Mouse (Mus musculus) neural tube, embryonic 13.5 days (tissue): Measurements from ENCODE around the gene Msi2. TPM values are rescaled to one million over a fixed set of nuclear protein-coding genes. Genes with fewer than 3 reads are reported as not detected.
A peak's percentile ranks its signal among the peaks of the same experiment; 100 is the strongest.

Source experiments
- ATAC-seq: fragments of 200-750 bp; cut with Nextera tagmentation; 2 replicates; pipeline ENCODE4 v1.8.0; 2017; ENCODE audit warnings: low read depth, mild to moderate bottlenecking, moderate TSS enrichment, moderate library complexity
- H3K27ac ChIP-seq: fragments of 300-500 bp; sonication (generic); replicated peaks from 2 replicates; pipeline ENCODE4 v1.5.1; 2015; ENCODE audit warnings: moderate library complexity, mild to moderate bottlenecking, inconsistent platforms
- H3K27me3 ChIP-seq: fragments of 300-500 bp; sonication (generic); 2 replicates; pipeline ENCODE4 v1.6.1; 2015; ENCODE audit warnings: mild to moderate bottlenecking, inconsistent platforms
- H3K36me3 ChIP-seq: fragments of 300-500 bp; sonication (generic); 2 replicates; pipeline ENCODE4 v1.6.1; 2015; ENCODE audit warnings: mild to moderate bottlenecking, inconsistent platforms
- H3K4me1 ChIP-seq: fragments of 300-500 bp; sonication (generic); replicated peaks from 2 replicates; pipeline ENCODE4 v1.6.1; 2015; ENCODE audit warnings: inconsistent platforms
- H3K4me2 ChIP-seq: fragments of 300-500 bp; sonication (generic); 2 replicates; pipeline ENCODE4 v1.6.1; 2015; ENCODE audit warnings: inconsistent platforms, mild to moderate bottlenecking, moderate library complexity
- H3K4me3 ChIP-seq: fragments of 300-500 bp; sonication (generic); 2 replicates; pipeline ENCODE4 v1.5.1; 2015; ENCODE audit warnings: mild to moderate bottlenecking, inconsistent platforms
- H3K9ac ChIP-seq: fragments of 300-500 bp; sonication (generic); 2 replicates; pipeline ENCODE4 v1.6.1; 2015; ENCODE audit warnings: moderate library complexity, mild to moderate bottlenecking, inconsistent platforms
- H3K9me3 ChIP-seq: fragments of 300-500 bp; sonication (generic); 2 replicates; pipeline ENCODE4 v1.6.1; 2016; ENCODE audit warnings: inconsistent platforms
- WGBS: fragments of 180-500 bp; shearing (Covaris S2); methylation state at CpG from one replicate; pipeline ENCODE4 v1.1.7; 2015; 5-methylcytosine and 5-hydroxymethylcytosine counted together
- polyA plus RNA-seq: library from polyadenylated mRNA; unstranded; fragments of >200 nt; fragmentation: Nextera tagmentation; extraction: Ambion mirVana; gene quantifications from 2 replicates; pipeline ENCODE4 v1.2.1, GENCODE M21; 2015

Gene Msi2
- polyA plus RNA-seq, 1 experiment from 2014 or later, result 20.9 TPM

- Histone ChIP-seq H3K9ac (no peak overlapping the region), H3K27me3 (no peaks in the 10 kb centered on the region), H3K9me3 (no peaks in the 10 kb centered on the region), H3K36me3 (no peaks in the 10 kb centered on the region), H3K27ac (peak overlapping the region; percentile 35), H3K4me1 (peaks cover 95% of the 10 kb centered on the region), H3K4me2 (no peak overlapping the region), H3K4me3 (no peak overlapping the region)
- 59% methylated on average over 6 of the region's 6 CpGs for WGBS
- ATAC-seq, result no peak
These were observed 168.0 kb downstream of the Msi2 start for GRCm38 (mm10) chr11:88550083-88550907.

- ATAC-seq, result no peak
These were observed 168.8 kb downstream of the Msi2 start for GRCm38 (mm10) chr11:88549529-88549900.

GRCm38 (mm10) chr11:88548832-88549528 is 169.3 kb downstream of the Msi2 start:
- Histone ChIP-seq H3K36me3 (no peaks in the 10 kb centered on the region), H3K4me1 (peaks cover 94% of the 10 kb centered on the region), H3K27ac (0 out of 2 replicates have a peak overlapping the region, but pooled peaks have one; percentile 33), H3K9ac (no peak overlapping the region), H3K9me3 (no peaks in the 10 kb centered on the region), H3K27me3 (no peaks in the 10 kb centered on the region), H3K4me3 (no peak overlapping the region), H3K4me2 (no peak overlapping the region)
- WGBS, result 73% methylated on average over 6 of the region's 6 CpGs
- ATAC-seq, result no peak

More at GRCm38 (mm10) chr11:88549529-88549900, 168.8 kb downstream of the Msi2 start:
- peaks cover 94% of the 10 kb centered on the region for H3K4me1 ChIP-seq
- no peak overlapping the region for H3K9ac ChIP-seq
- H3K36me3 ChIP-seq, result no peaks in the 10 kb centered on the region
- no peaks in the 10 kb centered on the region for H3K27me3 ChIP-seq
- no peak overlapping the region for H3K4me3 ChIP-seq
- no peak overlapping the region for H3K4me2 ChIP-seq
- no peak overlapping the region for H3K27ac ChIP-seq
- no peaks in the 10 kb centered on the region for H3K9me3 ChIP-seq
- WGBS, result 84% methylated on average over 13 of the region's 13 CpGs

GRCm38 (mm10) chr11:88548423-88548822 is 169.9 kb downstream of the Msi2 start:
- Histone ChIP-seq H3K4me1 (peaks cover 94% of the 10 kb centered on the region), H3K4me3 (no peak overlapping the region), H3K36me3 (no peaks in the 10 kb centered on the region), H3K9me3 (no peaks in the 10 kb centered on the region), H3K27ac (peak overlapping the region; percentile 33; the same call in 1 of the 2 replicates), H3K27me3 (no peaks in the 10 kb centered on the region), H3K4me2 (no peak overlapping the region), H3K9ac (peak overlapping the region; percentile 26; the same call in 1 of the 2 replicates)
- ATAC-seq, result no peak
- 60% methylated on average over 7 of the region's 7 CpGs for WGBS

- Histone ChIP-seq H3K4me2 (no peak overlapping the region), H3K27me3 (no peaks in the 10 kb centered on the region), H3K27ac (peak overlapping the region; percentile 49; the same call in 1 of the 2 replicates), H3K36me3 (no peaks in the 10 kb centered on the region), H3K4me3 (no peak overlapping the region), H3K9ac (no peak overlapping the region), H3K9me3 (no peaks in the 10 kb centered on the region), H3K4me1 (peaks cover 92% of the 10 kb centered on the region)
- WGBS, result 85% methylated on average over 6 of the region's 6 CpGs
- ATAC-seq, result no peak
These were observed 174.5 kb downstream of the Msi2 start for GRCm38 (mm10) chr11:88543771-88544170.

- H3K9ac ChIP-seq, result no peak overlapping the region
- WGBS, result 47% methylated on average over 3 of the region's 3 CpGs
- no peak for ATAC-seq
These were observed 175.5 kb downstream of the Msi2 start for GRCm38 (mm10) chr11:88542817-88543216.

GRCm38 (mm10) chr11:88541666-88542639 is 176.4 kb downstream of the Msi2 start:
- WGBS, result 81% methylated on average over 15 of the region's 15 CpGs
- ATAC-seq, result no peak
- peak overlapping the region; percentile 49 for H3K27ac ChIP-seq

More at GRCm38 (mm10) chr11:88542817-88543216, 175.5 kb downstream of the Msi2 start:
- Histone ChIP-seq H3K4me1 (peaks cover 92% of the 10 kb centered on the region), H3K36me3 (no peaks in the 10 kb centered on the region), H3K4me2 (no peak overlapping the region), H3K4me3 (no peak overlapping the region), H3K27ac (peak overlapping the region; percentile 49), H3K27me3 (no peaks in the 10 kb centered on the region), H3K9me3 (no peaks in the 10 kb centered on the region)

GRCm38 (mm10) chr11:88539637-88540478 is 178.5 kb downstream of the Msi2 start:
- no peak overlapping the region for H3K4me2 ChIP-seq
- peaks cover 98% of the 10 kb centered on the region for H3K4me1 ChIP-seq
- no peak overlapping the region for H3K4me3 ChIP-seq
- 0 out of 2 replicates have a peak, but pooled peaks have one; percentile 7 for ATAC-seq
- H3K36me3 ChIP-seq, result no peaks in the 10 kb centered on the region
- H3K27me3 ChIP-seq, result no peaks in the 10 kb centered on the region
- WGBS, result 26% methylated on average over 8 of the region's 8 CpGs
- peak overlapping the region; percentile 68; the same call in 1 of the 2 replicates for H3K27ac ChIP-seq
- no peak overlapping the region for H3K9ac ChIP-seq
- H3K9me3 ChIP-seq, result no peaks in the 10 kb centered on the region

More at GRCm38 (mm10) chr11:88541666-88542639, 176.4 kb downstream of the Msi2 start:
- Histone ChIP-seq H3K9me3 (no peaks in the 10 kb centered on the region), H3K27me3 (no peaks in the 10 kb centered on the region), H3K4me1 (peaks cover 92% of the 10 kb centered on the region), H3K36me3 (no peaks in the 10 kb centered on the region), H3K4me3 (no peak overlapping the region), H3K9ac (no peak overlapping the region), H3K4me2 (no peak overlapping the region)

- Histone ChIP-seq H3K4me2 (no peak overlapping the region), H3K27me3 (no peaks in the 10 kb centered on the region), H3K36me3 (no peaks in the 10 kb centered on the region), H3K9me3 (no peaks in the 10 kb centered on the region), H3K4me1 (peaks cover 98% of the 10 kb centered on the region), H3K4me3 (no peak overlapping the region), H3K27ac (peak overlapping the region; percentile 68), H3K9ac (no peak overlapping the region)
- WGBS, result 76% methylated on average over 13 of the region's 13 CpGs
- ATAC-seq, result no peak
These were observed 179.5 kb downstream of the Msi2 start for GRCm38 (mm10) chr11:88538710-88539340.

- H3K27ac ChIP-seq, result peak overlapping the region; percentile 68
- WGBS, result 40% methylated on average over 7 of the region's 7 CpGs
- H3K4me1 ChIP-seq, result peaks cover 86% of the 10 kb centered on the region
- H3K9ac ChIP-seq, result 0 out of 2 replicates have a peak overlapping the region, but pooled peaks have one; percentile 18
- ATAC-seq, result peak; percentile 26; the same call in 1 of the 2 replicates
- no peak overlapping the region for H3K4me3 ChIP-seq
- no peaks in the 10 kb centered on the region for H3K36me3 ChIP-seq
- no peaks in the 10 kb centered on the region for H3K27me3 ChIP-seq
- H3K4me2 ChIP-seq, result no peak overlapping the region
- no peaks in the 10 kb centered on the region for H3K9me3 ChIP-seq
These were observed 181.0 kb downstream of the Msi2 start for GRCm38 (mm10) chr11:88537344-88537743.
